Mouse (Mus musculus) thymus, adult 2 months (tissue): ENCODE results near the gene Lrig3. TPM values are rescaled to one million over a fixed set of nuclear protein-coding genes. Genes with fewer than 3 reads are reported as not detected.

Experiments used
- DNase-seq: peaks from one replicate; pipeline ENCODE4 v3.0.0; 2021
- H3K27ac ChIP-seq: fragments of 200-500 bp; 2 replicates; pipeline ENCODE4 v1.5.1; 2012; ENCODE audit warnings: low read length, control low read depth; ENCODE audit not compliant: control insufficient read depth, insufficient read depth
- H3K27me3 ChIP-seq: fragments of 200-500 bp; 2 replicates; pipeline ENCODE4 v1.6.1; 2012; ENCODE audit warnings: mild to moderate bottlenecking, low read length, moderate library complexity, mixed read lengths; ENCODE audit not compliant: control insufficient read depth, insufficient read depth
- H3K36me3 ChIP-seq: fragments of 200-500 bp; 2 replicates; pipeline ENCODE4 v1.6.1; 2012; ENCODE audit warnings: mild to moderate bottlenecking, low read length, moderate library complexity; ENCODE audit not compliant: control insufficient read depth, insufficient read depth
- H3K4me1 ChIP-seq: fragments of 200-500 bp; replicated peaks from 2 replicates; pipeline ENCODE4 v1.6.1; 2012; ENCODE audit warnings: low read length; ENCODE audit not compliant: control insufficient read depth, insufficient read depth
- H3K4me3 ChIP-seq: fragments of 200-500 bp; 2 replicates; pipeline ENCODE4 v1.5.1; 2012; ENCODE audit warnings: mild to moderate bottlenecking, low read length, control low read depth, moderate library complexity; ENCODE audit not compliant: control insufficient read depth, insufficient read depth
- CTCF ChIP-seq: fragments of 200-500 bp; IDR thresholded peaks from 2 replicates; pipeline ENCODE4 v1.5.1; 2012; ENCODE audit warnings: mild to moderate bottlenecking, control low read depth, low read length, moderate library complexity, borderline replicate concordance; ENCODE audit not compliant: control insufficient read depth, poor library complexity, insufficient read depth; ENCODE audit errors: extremely low read depth
- POLR2A ChIP-seq: fragments of 200-500 bp; IDR thresholded peaks from 2 replicates; pipeline ENCODE4 v1.6.1; 2012; ENCODE audit warnings: mild to moderate bottlenecking, low read length, control low read depth, moderate library complexity; ENCODE audit not compliant: control insufficient read depth, poor library complexity, insufficient read depth; ENCODE audit errors: extremely low read depth
- WGBS: fragments of 180-500 bp; shearing (Covaris S2); methylation state at CpG from one replicate; pipeline ENCODE4 v1.1.7; 2018; 5-methylcytosine and 5-hydroxymethylcytosine counted together
- polyA plus RNA-seq: library from polyadenylated mRNA; depleted of rRNA; stranded (reverse); fragments of >200 nt; gene quantifications from 2 replicates; pipeline ENCODE4 v1.2.3, GENCODE M21; 2012

Lrig3 gene
- polyA plus RNA-seq, 1 experiment, result 2.2 TPM

DNA sequence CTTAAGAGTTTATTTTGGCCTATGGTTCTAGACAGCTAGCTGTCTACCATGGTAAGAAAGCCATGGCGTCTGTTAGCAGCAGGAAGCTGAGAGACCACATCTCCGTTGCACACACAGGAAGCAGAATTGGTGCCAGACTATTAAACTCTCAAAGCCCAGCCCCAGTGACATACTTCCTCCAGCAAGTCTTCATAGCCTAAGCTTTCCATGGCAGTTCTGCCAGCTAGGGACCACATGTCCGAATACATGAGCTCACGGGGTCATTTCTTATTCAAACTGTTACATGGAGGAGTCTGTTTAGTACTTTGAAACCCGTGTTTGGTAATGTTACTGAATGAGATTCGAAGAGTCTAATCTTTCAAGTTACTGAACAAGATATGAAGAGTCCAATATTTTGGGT, 33.6 kb downstream of the Lrig3 start:
- TF ChIP-seq POLR2A, result no peak
- no peak for TF ChIP-seq CTCF
- WGBS, result 91% methylated on average over 6 of the region's 6 CpGs
- Histone ChIP-seq H3K4me1 (no peaks in the 10 kb centered on the region), H3K36me3 (no peaks in the 10 kb centered on the region), H3K27ac (no peak overlapping the region), H3K27me3 (no peaks in the 10 kb centered on the region), H3K4me3 (no peak overlapping the region)
- no peak for DNase-seq

DNA sequence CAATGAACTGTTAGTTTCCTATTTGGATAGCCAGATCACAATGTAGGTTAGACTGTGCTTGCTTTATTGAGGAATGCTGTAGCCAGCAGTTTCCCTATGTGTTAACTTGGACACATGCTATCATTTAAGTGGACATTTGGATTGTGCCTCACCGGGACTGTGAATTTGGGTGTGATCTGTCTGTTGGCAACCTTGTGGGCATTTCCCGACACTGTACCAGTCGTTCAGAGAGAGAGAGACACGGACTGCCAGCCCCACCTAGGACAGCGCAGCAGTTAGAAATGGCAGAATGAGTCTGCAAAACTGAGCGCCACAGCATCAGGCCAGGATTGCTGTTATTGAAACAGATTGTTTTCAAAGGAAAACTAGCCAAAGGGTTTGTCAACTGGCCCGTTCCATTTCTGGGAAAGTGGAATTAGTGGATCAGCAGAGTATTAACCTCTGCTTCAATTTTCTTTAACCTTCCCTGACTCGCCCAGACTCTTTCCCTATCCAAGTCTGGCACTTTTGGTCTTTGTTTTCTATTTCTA, 35.0 kb downstream of the Lrig3 start:
- TF ChIP-seq POLR2A, result no peak
- TF ChIP-seq CTCF, result no peak
- Histone ChIP-seq H3K27me3 (no peaks in the 10 kb centered on the region), H3K4me3 (no peak overlapping the region), H3K4me1 (no peaks in the 10 kb centered on the region), H3K27ac (no peak overlapping the region), H3K36me3 (no peaks in the 10 kb centered on the region)
- DNase-seq, result no peak
- WGBS, result 94% methylated on average over 8 of the region's 8 CpGs

DNA sequence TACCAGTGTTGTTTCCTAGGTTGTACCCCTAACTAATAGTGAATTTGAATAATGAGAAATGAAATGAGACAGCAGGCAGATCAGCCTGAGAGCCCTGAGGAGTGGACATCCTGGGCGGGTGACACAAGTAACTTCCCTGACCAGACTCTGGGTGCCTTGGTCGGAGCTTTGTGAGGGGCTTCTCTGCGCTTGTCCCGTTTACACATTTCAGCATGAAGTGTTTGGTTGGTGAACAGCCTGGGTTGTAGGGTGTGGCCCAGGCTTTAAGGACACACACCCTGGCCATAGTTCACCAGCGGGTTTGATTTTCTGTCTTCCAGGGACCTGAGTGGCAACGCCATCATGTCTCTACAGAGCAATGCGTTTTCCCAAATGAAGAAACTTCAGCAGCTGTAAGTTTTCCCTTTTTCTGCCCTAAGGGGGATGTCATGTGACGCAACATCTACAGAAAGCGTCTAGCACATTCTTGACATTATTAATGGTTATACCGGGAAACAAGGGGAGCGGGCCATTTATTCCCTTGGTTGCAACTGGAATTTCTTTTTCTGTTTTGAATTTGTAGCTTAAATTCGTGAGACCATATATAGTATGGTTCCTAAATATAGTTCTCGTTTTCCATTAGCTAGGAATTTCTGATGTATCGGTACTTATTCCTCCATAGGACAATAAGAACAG, 36.2 kb downstream of the Lrig3 start:
- no peak for DNase-seq
- no peaks in the 10 kb centered on the region for H3K27me3 ChIP-seq
- H3K27ac ChIP-seq, result no peak overlapping the region
- no peak overlapping the region for H3K4me3 ChIP-seq
- 97% methylated on average over 14 of the region's 14 CpGs for WGBS
- H3K4me1 ChIP-seq, result no peaks in the 10 kb centered on the region
- TF ChIP-seq POLR2A (no peak), CTCF (no peak)
- no peaks in the 10 kb centered on the region for H3K36me3 ChIP-seq

DNA sequence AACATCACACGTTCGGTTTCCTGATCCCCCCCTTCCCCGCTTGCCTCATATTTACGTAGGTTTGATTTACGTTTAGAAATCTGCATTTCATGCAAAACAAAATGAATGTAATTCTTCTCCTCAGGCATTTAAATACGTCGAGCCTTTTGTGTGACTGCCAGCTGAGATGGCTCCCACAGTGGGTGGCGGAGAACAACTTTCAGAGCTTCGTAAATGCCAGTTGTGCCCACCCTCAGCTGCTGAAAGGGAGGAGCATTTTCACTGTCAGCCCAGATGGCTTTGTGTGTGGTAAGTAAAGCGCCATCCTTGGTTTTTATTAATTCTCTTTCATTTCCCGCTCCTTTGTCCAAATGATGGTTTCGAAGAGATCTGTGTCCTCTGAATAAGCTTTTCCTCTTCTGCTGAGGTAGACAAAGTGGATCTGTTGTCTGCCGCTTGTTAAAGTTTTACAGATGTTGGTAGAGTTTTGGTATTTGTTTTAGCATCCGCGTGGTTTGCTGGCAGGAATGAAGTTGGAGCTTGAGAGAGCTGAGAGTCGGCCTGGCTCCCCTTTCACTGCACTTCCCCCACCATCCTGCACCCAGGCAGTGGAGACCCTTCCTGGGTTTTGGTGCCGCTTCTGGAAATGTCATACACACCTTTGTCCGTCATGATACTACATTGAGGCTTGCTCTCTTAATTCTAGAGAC, 37.0 kb downstream of the Lrig3 start:
- Histone ChIP-seq H3K4me3 (no peak overlapping the region), H3K36me3 (no peaks in the 10 kb centered on the region), H3K4me1 (no peaks in the 10 kb centered on the region), H3K27me3 (no peaks in the 10 kb centered on the region), H3K27ac (no peak overlapping the region)
- 95% methylated on average over 18 of the region's 18 CpGs for WGBS
- no peak for TF ChIP-seq CTCF
- TF ChIP-seq POLR2A, result no peak
- DNase-seq, result no peak

DNA sequence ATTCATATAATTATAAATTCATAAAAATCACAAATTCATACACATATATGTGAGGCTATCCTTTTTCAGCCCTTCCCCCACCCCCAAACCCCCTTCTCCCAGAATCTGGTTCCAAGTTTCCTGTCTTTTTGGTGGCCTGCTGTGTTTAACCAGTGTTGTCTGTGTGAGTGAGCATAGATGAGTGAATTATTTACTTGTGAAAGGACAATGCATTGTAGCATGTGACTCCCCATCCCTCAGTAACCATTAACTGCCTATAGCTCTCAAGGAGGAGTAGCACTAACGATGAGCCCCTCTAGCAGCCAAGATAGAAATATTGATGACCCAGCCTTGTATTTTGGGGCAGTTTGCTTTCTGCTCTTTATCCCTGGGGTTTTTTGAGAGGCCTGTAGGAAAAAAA, 37.9 kb downstream of the Lrig3 start:
- WGBS, result 98% methylated on average over 1 of the region's 1 CpGs
- Histone ChIP-seq H3K4me1 (no peaks in the 10 kb centered on the region), H3K27ac (no peak overlapping the region), H3K36me3 (no peaks in the 10 kb centered on the region), H3K4me3 (no peak overlapping the region), H3K27me3 (no peaks in the 10 kb centered on the region)
- TF ChIP-seq CTCF (no peak), POLR2A (no peak)
- DNase-seq, result no peak

DNA sequence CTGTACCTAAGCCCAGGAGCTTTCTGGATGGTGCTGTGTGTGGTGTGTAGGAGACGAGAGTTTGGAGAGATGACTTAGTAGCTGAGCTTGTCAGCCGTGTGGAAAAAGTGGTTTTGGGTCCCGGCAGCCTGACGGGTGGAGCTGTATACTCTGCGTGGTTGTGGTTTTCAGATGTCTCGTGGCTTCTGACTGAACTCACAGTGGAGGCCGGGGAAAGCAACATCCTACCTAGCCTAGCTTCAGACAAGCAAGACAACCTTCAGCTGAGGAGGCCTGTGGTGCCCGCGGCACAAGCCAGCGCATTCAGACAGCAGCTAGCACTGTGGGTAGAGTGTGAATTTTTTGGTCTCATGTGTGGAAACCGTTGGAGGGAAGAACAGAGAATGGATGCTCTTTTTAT, 47.7 kb downstream of the Lrig3 start:
- no peaks in the 10 kb centered on the region for H3K4me1 ChIP-seq
- WGBS, result 50% methylated on average over 11 of the region's 11 CpGs
- no peak for TF ChIP-seq POLR2A
- no peak for TF ChIP-seq CTCF
- no peak overlapping the region for H3K27ac ChIP-seq
- H3K36me3 ChIP-seq, result no peaks in the 10 kb centered on the region
- no peaks in the 10 kb centered on the region for H3K27me3 ChIP-seq
- no peak overlapping the region for H3K4me3 ChIP-seq
- no peak for DNase-seq

DNA sequence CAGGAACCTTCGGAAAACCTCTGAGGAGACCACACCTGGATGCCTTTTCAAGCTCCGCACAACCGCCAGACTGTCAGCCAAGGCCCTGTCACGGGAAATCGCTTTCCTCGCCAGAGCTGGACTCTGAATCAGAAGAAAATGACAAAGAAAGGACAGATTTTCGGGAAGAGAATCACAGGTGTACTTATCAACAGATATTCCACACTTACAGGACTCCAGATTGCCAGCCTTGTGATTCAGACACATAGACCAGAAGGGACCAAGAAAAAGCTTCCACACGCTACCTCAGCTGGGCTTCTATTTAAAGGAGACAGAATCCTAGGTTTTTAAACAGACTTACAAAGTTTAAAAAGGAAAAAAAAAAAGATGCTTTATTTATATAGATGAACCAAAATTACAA, 48.7 kb downstream of the Lrig3 start:
- no peak for DNase-seq
- no peak for TF ChIP-seq CTCF
- no peak for TF ChIP-seq POLR2A
- no peak overlapping the region for H3K27ac ChIP-seq
- no peaks in the 10 kb centered on the region for H3K36me3 ChIP-seq
- WGBS, result 93% methylated on average over 8 of the region's 8 CpGs
- no peak overlapping the region for H3K4me3 ChIP-seq
- H3K4me1 ChIP-seq, result no peaks in the 10 kb centered on the region
- no peaks in the 10 kb centered on the region for H3K27me3 ChIP-seq
